Mouse (Mus musculus) neural tube, embryonic 13.5 days (tissue): ENCODE data around the gene Pif1. TPM values are rescaled to one million over a fixed set of nuclear protein-coding genes. Genes with fewer than 3 reads are reported as not detected.
A peak's percentile ranks its signal among the peaks of the same experiment; 100 is the strongest.

Experiments used
- ATAC-seq: fragments of 200-750 bp; cut with Nextera tagmentation; 2 replicates; pipeline ENCODE4 v1.8.0; 2017; ENCODE audit warnings: low read depth, mild to moderate bottlenecking, moderate TSS enrichment, moderate library complexity
- H3K27ac ChIP-seq: fragments of 300-500 bp; sonication (generic); replicated peaks from 2 replicates; pipeline ENCODE4 v1.5.1; 2015; ENCODE audit warnings: moderate library complexity, mild to moderate bottlenecking, inconsistent platforms
- H3K27me3 ChIP-seq: fragments of 300-500 bp; sonication (generic); 2 replicates; pipeline ENCODE4 v1.6.1; 2015; ENCODE audit warnings: mild to moderate bottlenecking, inconsistent platforms
- H3K36me3 ChIP-seq: fragments of 300-500 bp; sonication (generic); 2 replicates; pipeline ENCODE4 v1.6.1; 2015; ENCODE audit warnings: mild to moderate bottlenecking, inconsistent platforms
- H3K4me1 ChIP-seq: fragments of 300-500 bp; sonication (generic); replicated peaks from 2 replicates; pipeline ENCODE4 v1.6.1; 2015; ENCODE audit warnings: inconsistent platforms
- H3K4me2 ChIP-seq: fragments of 300-500 bp; sonication (generic); 2 replicates; pipeline ENCODE4 v1.6.1; 2015; ENCODE audit warnings: inconsistent platforms, mild to moderate bottlenecking, moderate library complexity
- H3K4me3 ChIP-seq: fragments of 300-500 bp; sonication (generic); 2 replicates; pipeline ENCODE4 v1.5.1; 2015; ENCODE audit warnings: mild to moderate bottlenecking, inconsistent platforms
- H3K9ac ChIP-seq: fragments of 300-500 bp; sonication (generic); 2 replicates; pipeline ENCODE4 v1.6.1; 2015; ENCODE audit warnings: moderate library complexity, mild to moderate bottlenecking, inconsistent platforms
- H3K9me3 ChIP-seq: fragments of 300-500 bp; sonication (generic); 2 replicates; pipeline ENCODE4 v1.6.1; 2016; ENCODE audit warnings: inconsistent platforms
- WGBS: fragments of 180-500 bp; shearing (Covaris S2); methylation state at CpG from one replicate; pipeline ENCODE4 v1.1.7; 2015; 5-methylcytosine and 5-hydroxymethylcytosine counted together
- polyA plus RNA-seq: library from polyadenylated mRNA; unstranded; fragments of >200 nt; fragmentation: Nextera tagmentation; extraction: Ambion mirVana; gene quantifications from 2 replicates; pipeline ENCODE4 v1.2.1, GENCODE M21; 2015

Gene Pif1
- polyA plus RNA-seq: 3.1 and 3.2 TPM in 2 replicates

- H3K4me2 ChIP-seq: peak within 1 kb of the TSS; percentile 83
- peak; percentile 79 for ATAC-seq
- 9% methylated on average over 28 of the region's 28 CpGs for WGBS
- H3K27me3 ChIP-seq: peaks cover 8% of the 10 kb centered on the region; the same call in 1 of the 2 replicates
- H3K4me1 ChIP-seq: peaks cover 31% of the 10 kb centered on the region
- no peaks in the 10 kb centered on the region for H3K36me3 ChIP-seq
- H3K9ac ChIP-seq: peak within 1 kb of the TSS; percentile 73
- peak within 1 kb of the TSS; percentile 53 for H3K4me3 ChIP-seq
- H3K9me3 ChIP-seq: no peaks in the 10 kb centered on the region
- no peak within 1 kb of the TSS for H3K27ac ChIP-seq
Measured at GRCm38 (mm10) chr9:65586406-65587269, at the start of gene Pif1. Pif1 (plus strand) TSS chr9:65587160.

GRCm38 (mm10) chr9:65537901-65538630 is 48.9 kb upstream of the Pif1 start:
- Histone ChIP-seq H3K4me1 (peaks cover 6% of the 10 kb centered on the region; the same call in 1 of the 2 replicates), H3K27me3 (no peaks in the 10 kb centered on the region), H3K27ac (no peak overlapping the region), H3K4me3 (no peak overlapping the region), H3K4me2 (no peak overlapping the region), H3K9me3 (no peaks in the 10 kb centered on the region), H3K36me3 (no peaks in the 10 kb centered on the region), H3K9ac (no peak overlapping the region)
- no peak for ATAC-seq
- WGBS: 86% methylated on average over 8 of the region's 8 CpGs

DNA sequence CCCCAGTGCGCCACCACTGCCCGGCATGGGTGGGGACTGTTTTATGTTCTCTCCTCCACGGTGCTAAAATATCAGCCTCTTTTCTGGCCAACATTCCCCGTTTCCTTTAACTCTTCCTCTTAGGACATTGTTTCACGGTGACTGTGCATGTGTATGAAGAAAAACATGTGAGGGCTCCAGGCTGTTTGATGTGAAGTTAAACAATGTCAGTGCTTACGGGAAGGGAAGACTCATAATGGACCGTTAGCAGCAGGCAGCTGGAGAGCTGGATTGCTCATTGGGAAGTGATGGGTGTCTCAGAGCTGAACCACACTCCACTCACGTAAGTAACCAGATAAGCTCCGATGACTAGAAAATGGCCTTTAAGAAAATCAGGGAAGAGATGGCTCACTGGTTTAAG is 47.3 kb upstream of the Pif1 start:
- Histone ChIP-seq H3K36me3 (no peaks in the 10 kb centered on the region), H3K9me3 (no peaks in the 10 kb centered on the region), H3K9ac (no peak overlapping the region), H3K4me3 (no peak overlapping the region), H3K27me3 (no peaks in the 10 kb centered on the region), H3K4me1 (peaks cover 6% of the 10 kb centered on the region; the same call in 1 of the 2 replicates), H3K4me2 (no peak overlapping the region), H3K27ac (no peak overlapping the region)
- 82% methylated on average over 9 of the region's 9 CpGs for WGBS
- no peak for ATAC-seq

DNA sequence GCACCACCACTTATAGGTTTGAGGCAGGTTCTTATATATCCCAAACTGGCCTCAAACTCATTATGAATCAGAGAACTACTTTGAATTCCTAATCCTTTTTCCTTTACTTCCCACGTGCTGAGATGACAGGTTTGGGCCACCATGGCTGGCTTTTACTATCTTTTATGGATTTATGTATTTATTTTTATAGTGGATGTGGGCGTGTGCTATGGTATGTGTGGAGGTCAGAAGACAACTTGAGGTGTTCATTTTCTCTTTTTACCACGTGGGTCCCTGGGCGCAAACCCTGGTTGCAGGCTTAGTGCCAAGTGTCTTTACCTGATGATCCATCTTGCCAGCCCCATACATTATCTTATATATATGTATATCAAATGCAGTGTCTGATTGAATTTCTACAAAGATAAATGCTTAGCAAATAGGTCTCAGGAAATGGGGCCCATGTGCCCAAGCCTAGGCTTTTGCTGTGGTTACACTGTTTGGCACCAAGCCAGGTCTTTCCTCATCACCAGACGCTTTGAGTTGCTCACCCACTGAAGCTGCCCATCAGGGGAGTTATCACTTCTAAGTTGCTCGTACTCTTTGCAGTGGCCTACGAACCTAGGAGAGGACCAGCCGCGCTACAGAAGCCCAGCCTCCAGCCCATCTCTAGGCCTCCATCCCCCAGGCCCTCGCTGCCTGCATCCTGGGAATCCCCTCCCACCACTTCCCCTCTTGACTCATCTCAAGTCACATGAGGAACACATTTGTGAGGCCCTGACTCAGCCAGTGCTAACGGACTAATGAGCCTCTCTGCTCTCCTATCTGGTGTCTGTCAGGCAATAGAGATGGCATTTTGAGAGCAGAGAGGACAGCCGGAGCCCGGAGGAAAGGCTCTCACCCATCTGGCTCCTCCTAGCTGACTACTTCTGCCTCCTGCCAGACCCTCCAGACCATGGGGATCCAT is 45.6 kb upstream of the Pif1 start:
- 0 out of 2 replicates have a peak overlapping the region, but pooled peaks have one; percentile 20 for H3K27ac ChIP-seq
- WGBS: 73% methylated on average over 13 of the region's 13 CpGs
- no peak overlapping the region for H3K4me3 ChIP-seq
- H3K9ac ChIP-seq: no peak overlapping the region
- no peaks in the 10 kb centered on the region for H3K36me3 ChIP-seq
- H3K9me3 ChIP-seq: no peaks in the 10 kb centered on the region
- H3K4me2 ChIP-seq: no peak overlapping the region
- no peaks in the 10 kb centered on the region for H3K27me3 ChIP-seq
- ATAC-seq: no peak
- peaks cover 15% of the 10 kb centered on the region; the same call in 1 of the 2 replicates for H3K4me1 ChIP-seq

GRCm38 (mm10) chr9:65542111-65542524 is 44.8 kb upstream of the Pif1 start:
- H3K4me1 ChIP-seq: peaks cover 15% of the 10 kb centered on the region; the same call in 1 of the 2 replicates
- H3K9ac ChIP-seq: no peak overlapping the region
- H3K27ac ChIP-seq: 0 out of 2 replicates have a peak overlapping the region, but pooled peaks have one; percentile 20
- H3K4me2 ChIP-seq: no peak overlapping the region
- H3K27me3 ChIP-seq: no peaks in the 10 kb centered on the region
- WGBS: 85% methylated on average over 7 of the region's 7 CpGs
- H3K9me3 ChIP-seq: no peaks in the 10 kb centered on the region
- H3K36me3 ChIP-seq: no peaks in the 10 kb centered on the region
- no peak for ATAC-seq
- no peak overlapping the region for H3K4me3 ChIP-seq

DNA sequence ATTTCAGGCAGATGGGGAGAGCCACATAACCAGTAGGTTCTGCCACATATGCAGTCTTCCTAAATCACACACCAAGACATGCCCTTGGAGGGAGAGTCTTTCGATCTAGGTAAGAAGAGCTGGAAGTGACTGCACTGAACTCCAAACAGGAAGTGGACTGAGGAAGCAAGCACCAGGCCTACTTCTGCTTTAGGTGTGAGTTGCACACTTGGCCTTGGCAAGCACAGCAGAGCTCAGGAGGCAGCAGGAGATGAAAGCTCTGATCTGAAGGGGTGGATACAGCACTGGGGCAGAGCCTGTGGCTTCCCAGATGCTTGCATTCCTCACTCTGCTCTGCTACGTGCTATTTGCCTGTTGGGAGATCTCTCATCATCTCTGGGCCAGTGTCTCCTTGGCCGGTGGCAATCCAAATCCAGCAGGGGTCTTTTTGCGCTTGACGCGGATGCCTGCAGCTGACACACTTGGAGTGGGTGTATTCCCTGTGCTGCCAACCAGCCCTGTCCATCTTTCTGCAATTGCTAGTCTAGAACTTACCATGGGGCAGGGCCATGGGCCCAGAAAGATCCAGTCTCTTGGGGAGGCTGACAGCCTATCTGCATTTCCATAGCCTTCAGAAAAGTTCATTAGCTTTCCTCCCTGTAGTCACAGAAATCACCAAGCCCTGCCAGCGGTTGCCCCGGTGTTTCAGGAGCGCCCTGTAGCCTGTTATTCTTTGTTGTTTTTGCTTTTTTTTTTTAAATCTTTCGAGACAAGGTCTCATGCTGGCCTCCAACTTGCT is 41.1 kb upstream of the Pif1 start:
- Histone ChIP-seq H3K27ac (no peak overlapping the region), H3K4me2 (no peak overlapping the region), H3K4me1 (peaks cover 47% of the 10 kb centered on the region), H3K4me3 (no peak overlapping the region), H3K27me3 (no peaks in the 10 kb centered on the region), H3K9me3 (no peaks in the 10 kb centered on the region), H3K9ac (peak overlapping the region; percentile 5; the same call in 1 of the 2 replicates), H3K36me3 (no peaks in the 10 kb centered on the region)
- ATAC-seq: no peak
- WGBS: 68% methylated on average over 10 of the region's 10 CpGs

DNA sequence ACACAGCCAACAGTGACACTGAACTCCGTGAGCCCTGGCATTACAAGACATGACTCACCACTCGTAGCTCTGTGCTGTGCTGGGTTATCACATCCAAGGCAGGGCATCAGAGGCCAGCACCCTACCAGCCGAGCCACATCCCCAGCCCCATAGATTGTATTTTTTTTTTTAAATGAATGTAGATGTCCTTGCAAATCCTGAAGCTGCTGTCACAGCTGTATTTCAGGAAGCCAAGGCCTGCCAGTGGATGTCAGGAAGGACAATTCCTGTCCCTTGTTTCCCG is 40.6 kb upstream of the Pif1 start:
- Histone ChIP-seq H3K9ac (peak overlapping the region; percentile 5; the same call in 1 of the 2 replicates), H3K4me3 (no peak overlapping the region), H3K9me3 (no peaks in the 10 kb centered on the region), H3K27me3 (no peaks in the 10 kb centered on the region), H3K36me3 (no peaks in the 10 kb centered on the region), H3K27ac (no peak overlapping the region), H3K4me2 (no peak overlapping the region), H3K4me1 (peaks cover 51% of the 10 kb centered on the region)
- WGBS: 69% methylated on average over 4 of the region's 4 CpGs
- no peak for ATAC-seq

GRCm38 (mm10) chr9:65547111-65547510 is 39.8 kb upstream of the Pif1 start:
- H3K27me3 ChIP-seq: no peaks in the 10 kb centered on the region
- 87% methylated on average over 5 of the region's 5 CpGs for WGBS
- H3K4me1 ChIP-seq: peaks cover 49% of the 10 kb centered on the region
- H3K9me3 ChIP-seq: no peaks in the 10 kb centered on the region
- no peak overlapping the region for H3K4me2 ChIP-seq
- no peak overlapping the region for H3K27ac ChIP-seq
- H3K4me3 ChIP-seq: no peak overlapping the region
- no peak overlapping the region for H3K9ac ChIP-seq
- H3K36me3 ChIP-seq: no peaks in the 10 kb centered on the region
- no peak for ATAC-seq

DNA sequence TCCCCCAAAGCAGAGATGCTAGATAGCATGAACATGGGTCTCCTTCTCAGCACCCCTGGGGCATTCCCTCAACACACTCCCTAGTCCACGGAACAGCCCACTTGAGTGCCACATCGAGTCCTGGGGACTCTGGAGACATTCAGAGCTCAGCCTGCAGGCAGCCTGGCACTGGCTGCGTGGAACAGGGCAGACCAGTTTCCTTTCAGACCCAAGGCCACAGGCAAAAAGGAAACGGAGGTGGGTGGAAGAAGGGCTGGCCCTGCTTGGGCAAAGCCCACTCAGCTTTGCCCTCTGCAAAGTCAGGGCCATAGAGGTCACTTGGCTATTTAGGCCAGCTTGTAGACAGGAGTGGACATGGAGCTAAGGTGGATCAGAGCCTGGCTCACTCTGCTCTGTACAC is 39.1 kb upstream of the Pif1 start:
- H3K27ac ChIP-seq: peak overlapping the region; percentile 23
- no peak for ATAC-seq
- peaks cover 49% of the 10 kb centered on the region for H3K4me1 ChIP-seq
- no peak overlapping the region for H3K4me2 ChIP-seq
- H3K27me3 ChIP-seq: no peaks in the 10 kb centered on the region
- no peaks in the 10 kb centered on the region for H3K9me3 ChIP-seq
- H3K36me3 ChIP-seq: no peaks in the 10 kb centered on the region
- WGBS: 54% methylated on average over 4 of the region's 4 CpGs
- H3K9ac ChIP-seq: 0 out of 2 replicates have a peak overlapping the region, but pooled peaks have one; percentile 13
- no peak overlapping the region for H3K4me3 ChIP-seq

DNA sequence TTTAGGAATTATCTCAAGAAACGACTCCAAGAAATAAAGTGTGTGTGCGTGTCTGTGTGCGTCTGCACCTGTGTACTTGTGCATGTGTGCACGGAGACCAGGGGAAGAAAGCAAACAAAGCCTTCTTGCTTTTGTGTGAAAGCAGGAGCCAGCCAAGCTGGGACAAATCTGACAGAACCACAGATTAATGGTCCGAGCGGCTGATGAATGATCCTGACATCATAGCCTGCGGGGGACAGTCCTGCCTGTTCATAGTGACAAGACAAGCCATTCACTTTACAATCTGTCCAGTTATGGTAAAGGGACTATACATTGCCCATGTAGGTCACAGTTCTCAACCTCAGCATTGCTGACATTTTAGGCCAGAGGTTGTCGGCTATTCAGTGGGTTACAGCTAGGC is 38.6 kb upstream of the Pif1 start:
- Histone ChIP-seq H3K36me3 (no peaks in the 10 kb centered on the region), H3K9me3 (no peaks in the 10 kb centered on the region), H3K27ac (peak overlapping the region; percentile 23), H3K9ac (0 out of 2 replicates have a peak overlapping the region, but pooled peaks have one; percentile 13), H3K4me3 (no peak overlapping the region), H3K27me3 (no peaks in the 10 kb centered on the region), H3K4me1 (peaks cover 49% of the 10 kb centered on the region), H3K4me2 (no peak overlapping the region)
- WGBS: 38% methylated on average over 8 of the region's 8 CpGs
- no peak for ATAC-seq

DNA sequence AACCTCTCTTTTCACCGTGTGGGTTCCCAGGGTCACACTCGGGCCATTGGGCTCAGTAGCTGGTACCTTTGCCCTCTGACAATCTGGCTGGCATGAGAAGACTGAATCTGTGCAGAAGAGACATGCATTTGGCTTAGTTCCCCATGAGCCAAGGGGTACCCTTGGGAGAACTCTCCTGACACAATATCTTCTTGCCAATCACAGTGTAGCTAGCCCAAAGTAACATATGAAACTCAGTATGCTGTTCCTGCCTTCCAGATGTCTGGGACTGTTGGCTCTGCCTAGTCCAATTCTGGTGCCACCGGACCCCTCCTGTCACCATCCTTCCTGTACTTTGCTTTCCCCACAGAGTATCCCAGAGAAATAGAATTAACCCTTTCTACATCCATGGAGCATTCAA is 37.8 kb upstream of the Pif1 start:
- no peak for ATAC-seq
- no peaks in the 10 kb centered on the region for H3K9me3 ChIP-seq
- WGBS: 78% methylated on average over 3 of the region's 3 CpGs
- no peaks in the 10 kb centered on the region for H3K27me3 ChIP-seq
- H3K4me3 ChIP-seq: no peak overlapping the region
- no peak overlapping the region for H3K27ac ChIP-seq
- H3K36me3 ChIP-seq: no peaks in the 10 kb centered on the region
- H3K4me2 ChIP-seq: no peak overlapping the region
- peaks cover 49% of the 10 kb centered on the region for H3K4me1 ChIP-seq
- no peak overlapping the region for H3K9ac ChIP-seq
